Mouse (Mus musculus): ENCODE results near the gene Agmo.
A peak's percentile ranks its signal among the peaks of the same experiment; 100 is the strongest.

Agmo gene

DNA sequence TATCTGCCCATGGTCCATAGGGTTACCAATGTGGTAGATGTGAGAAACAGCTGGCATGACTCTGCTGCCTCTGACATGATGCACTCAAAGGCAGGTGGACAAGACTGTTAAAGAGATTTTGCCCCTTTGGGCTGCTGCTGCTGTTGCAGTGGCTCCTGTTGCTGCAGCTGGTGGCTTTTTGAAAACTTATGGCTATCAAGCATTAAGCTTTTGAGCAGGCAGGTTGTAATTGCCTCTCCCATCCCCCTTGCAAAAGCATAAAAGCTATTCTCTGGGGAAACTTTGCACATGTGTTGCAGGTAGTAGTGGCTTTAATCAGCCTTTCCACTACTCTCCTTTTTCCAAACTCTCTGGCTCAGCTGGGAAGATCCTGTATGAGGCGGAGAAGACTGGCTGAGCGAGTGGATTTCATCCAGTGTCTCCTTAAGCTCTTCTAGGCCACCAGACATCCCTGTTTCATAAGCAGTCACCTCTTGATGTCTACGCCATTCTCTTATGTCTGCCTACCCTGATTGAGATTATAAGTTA, 201.1 kb downstream of the Agmo start:
- DNase-seq, result no peak

- DNase-seq, result no peak
Measured at GRCm38 (mm10) chr12:37445255-37445654, 203.8 kb downstream of the Agmo start.

- DNase-seq, result no peak
Measured at GRCm38 (mm10) chr12:37449597-37449996, 208.2 kb downstream of the Agmo start.

GRCm38 (mm10) chr12:37450366-37451156, 209.1 kb downstream of the Agmo start:
- peak; percentile 1 to 41 for DNase-seq

DNA sequence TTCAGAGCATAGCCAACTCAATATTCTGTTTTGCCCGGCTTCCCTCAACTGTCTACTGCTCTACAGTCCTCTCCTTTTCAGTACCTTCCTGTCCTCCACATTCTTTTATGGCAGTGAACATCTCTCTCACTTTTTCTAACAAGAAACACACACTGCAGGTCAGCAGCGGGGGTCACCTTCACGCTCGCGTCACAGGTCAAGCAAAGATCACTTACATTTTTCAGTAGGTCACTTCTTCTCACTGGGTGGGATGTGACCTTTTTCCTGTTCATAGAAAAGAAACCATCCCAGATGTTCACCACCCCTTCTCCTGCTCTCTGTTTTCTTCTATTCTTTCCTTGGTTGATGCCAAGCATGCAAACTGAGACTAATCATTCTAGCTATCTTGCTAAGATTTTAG, 230.2 kb downstream of the Agmo start:
- DNase-seq, result no peak

GRCm38 (mm10) chr12:37476849-37477248, 235.4 kb downstream of the Agmo start:
- no peak for DNase-seq

DNA sequence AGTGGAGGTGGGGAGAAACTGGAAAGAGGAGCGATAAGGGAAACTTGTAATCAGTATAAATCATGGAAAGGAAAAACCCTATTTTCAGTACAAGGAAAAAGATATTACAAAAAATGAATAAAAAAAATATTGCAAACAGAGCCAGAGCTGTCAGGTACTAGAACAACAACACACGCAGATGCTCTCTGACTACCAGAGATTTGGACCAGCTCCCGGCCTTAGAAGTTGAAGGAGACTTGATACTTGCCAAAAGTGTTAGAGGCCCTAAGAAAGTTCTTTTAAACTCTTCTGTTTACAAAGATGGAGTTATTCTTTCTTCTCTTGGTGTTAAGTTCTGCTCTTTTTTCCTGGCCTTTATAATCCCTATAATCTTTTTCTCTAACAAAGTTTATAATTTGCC, 246.6 kb downstream of the Agmo start:
- DNase-seq, result no peak

GRCm38 (mm10) chr12:37498871-37499270, 257.4 kb downstream of the Agmo start:
- no peak for DNase-seq

GRCm38 (mm10) chr12:37507406-37507805, 266.0 kb downstream of the Agmo start:
- DNase-seq, result no peak

DNA sequence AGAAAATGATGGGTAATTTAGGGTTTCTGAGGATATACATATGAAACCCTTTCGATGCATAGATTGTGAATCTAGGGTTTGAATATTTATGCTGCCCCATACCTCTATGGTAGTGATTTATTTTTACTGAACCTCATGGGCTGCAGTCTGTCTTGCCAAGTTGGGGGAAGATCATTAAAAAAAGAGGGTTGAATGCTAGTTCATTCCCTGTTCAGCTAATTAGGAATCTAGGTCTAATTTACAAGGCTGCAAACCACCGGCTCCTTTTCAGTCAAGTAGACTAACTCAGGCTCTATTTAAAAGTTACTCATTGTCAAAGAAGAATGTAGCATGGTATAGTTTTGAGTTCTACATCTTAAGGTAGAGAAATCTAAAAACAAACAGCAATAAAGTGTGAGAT, 266.4 kb downstream of the Agmo start:
- DNase-seq, result no peak

DNA sequence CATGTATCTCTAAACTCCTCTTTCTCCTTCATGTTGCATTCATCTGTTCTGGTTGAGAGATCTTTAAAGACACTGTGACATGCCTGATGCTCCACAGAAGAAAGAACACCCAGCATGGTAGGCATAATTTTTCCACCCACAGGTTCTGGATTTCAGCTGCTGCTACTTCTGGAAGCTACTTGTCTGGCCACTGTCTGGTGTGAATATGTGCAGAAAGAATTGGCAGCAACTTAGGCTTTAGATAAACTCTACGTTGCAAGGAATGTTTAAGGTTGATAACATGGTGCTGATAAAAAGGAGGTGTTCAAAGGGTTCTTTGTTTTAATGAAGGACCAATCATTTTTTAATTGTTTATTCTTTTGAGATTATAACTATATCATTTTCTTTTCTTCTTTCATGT, 280.3 kb downstream of the Agmo start:
- DNase-seq, result no peak

GRCm38 (mm10) chr12:37524662-37525061, 283.2 kb downstream of the Agmo start:
- DNase-seq, result no peak

GRCm38 (mm10) chr12:37540994-37541393, 299.6 kb downstream of the Agmo start:
- DNase-seq, result no peak

GRCm38 (mm10) chr12:37558284-37558683, 316.8 kb downstream of the Agmo start:
- no peak for DNase-seq

DNA sequence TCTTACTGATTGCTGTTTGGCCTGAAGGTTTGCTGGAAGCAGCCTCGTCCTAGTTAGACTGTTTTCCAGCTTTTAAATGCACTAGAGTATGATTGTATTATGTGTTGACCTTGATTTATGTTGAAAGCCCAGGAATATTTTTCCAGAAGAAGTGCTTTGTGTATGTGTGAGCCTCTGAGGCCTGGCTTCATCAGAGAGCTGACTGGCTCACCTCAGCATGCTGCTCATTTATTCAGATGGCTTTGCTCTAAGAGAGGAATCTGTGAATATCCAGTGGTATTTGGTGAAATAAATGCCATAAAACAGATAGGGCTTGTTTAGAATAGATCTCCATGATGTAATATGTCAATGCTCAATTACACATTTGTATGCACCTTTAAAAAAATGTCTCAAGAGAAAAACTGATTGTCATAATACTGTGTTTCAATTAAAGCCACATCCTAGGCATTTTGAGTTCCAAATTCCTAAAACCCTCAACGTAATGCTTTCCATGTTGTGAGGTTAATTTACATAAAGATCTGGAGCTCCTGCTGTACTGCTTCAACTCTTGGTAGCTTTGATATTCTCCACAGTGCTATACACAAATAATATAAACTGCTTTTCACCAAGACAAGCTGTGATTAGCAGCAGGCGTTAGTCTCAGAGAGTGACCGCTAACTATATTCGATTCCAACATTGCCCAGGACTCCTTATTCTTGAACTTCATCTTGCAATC, 324.6 kb downstream of the Agmo start:
- DNase-seq, result no peak

- no peak for DNase-seq
Measured at GRCm38 (mm10) chr12:37571922-37572321, 330.5 kb downstream of the Agmo start.

DNA sequence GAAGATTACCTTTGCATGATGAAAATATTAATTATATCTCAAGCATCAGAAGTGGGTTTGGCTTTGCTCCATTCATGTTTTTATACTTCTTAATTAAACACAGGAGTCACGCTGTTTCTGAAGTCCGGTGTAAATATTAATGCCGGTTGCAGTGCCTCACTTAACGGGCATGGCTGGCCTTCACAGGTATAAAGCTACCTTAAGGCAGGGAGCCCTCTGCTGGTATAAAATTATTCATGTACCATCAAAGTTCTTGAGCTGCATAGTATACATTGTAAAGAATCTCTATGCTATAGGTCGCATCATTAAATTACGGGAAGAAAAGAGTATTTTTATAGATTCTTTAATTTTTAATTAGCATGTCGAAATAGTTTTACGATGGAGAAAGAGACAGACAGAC, 341.3 kb downstream of the Agmo start:
- no peak for DNase-seq

DNA sequence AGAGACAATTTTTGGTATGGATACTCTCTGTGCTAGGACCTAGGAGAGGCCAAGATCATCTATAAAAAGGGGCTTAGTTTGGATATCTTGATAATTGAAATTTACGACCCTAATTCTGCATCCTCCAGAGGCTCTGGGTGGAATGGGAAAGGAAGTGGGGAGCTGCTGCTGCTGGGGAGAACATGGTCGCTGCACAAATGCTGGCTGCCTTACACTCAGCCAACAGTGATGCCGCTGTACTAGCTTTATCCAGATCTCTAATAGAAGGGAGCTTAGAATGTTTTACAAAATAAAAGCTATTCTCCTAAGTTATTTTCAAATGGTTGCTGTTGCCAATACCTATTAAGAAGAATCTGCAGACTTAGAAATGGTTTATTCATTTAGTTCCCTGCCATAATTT, 351.4 kb downstream of the Agmo start:
- DNase-seq, result no peak

GRCm38 (mm10) chr12:37612837-37613236, 371.4 kb downstream of the Agmo start:
- no peak for DNase-seq

GRCm38 (mm10) chr12:37614769-37615168, 373.3 kb downstream of the Agmo start:
- no peak for DNase-seq

- DNase-seq, result no peak
Measured at GRCm38 (mm10) chr12:37624078-37624477, 382.6 kb downstream of the Agmo start.
